Mouse (Mus musculus) testis, adult 2 months (tissue): Measurements from ENCODE around the gene Pigt.

ENCODE experiments used
- CTCF ChIP-seq: fragments of 200-500 bp; IDR thresholded peaks from 2 replicates; pipeline ENCODE4 v1.5.1; 2012; ENCODE audit warnings: low read depth, mild to moderate bottlenecking, inconsistent platforms, low read length, moderate library complexity; ENCODE audit not compliant: control insufficient read depth, insufficient read depth, insufficient replicate concordance
- POLR2A ChIP-seq: fragments of 200-500 bp; IDR thresholded peaks from 2 replicates; pipeline ENCODE4 v1.6.1; 2012; ENCODE audit warnings: low read depth, mild to moderate bottlenecking, inconsistent platforms, low read length, moderate library complexity; ENCODE audit not compliant: control insufficient read depth

- TF ChIP-seq CTCF, result no peak
- no peak for TF ChIP-seq POLR2A
These were observed 52.9 kb downstream of the Pigt start for GRCm38 (mm10) chr2:164549963-164550894.
